Mouse (Mus musculus): ENCODE results near the gene Gm10518. TPM values are rescaled to one million over a fixed set of nuclear protein-coding genes. Genes with fewer than 3 reads are reported as not detected.
"Not testable (repeated sequence)": the region's sequence is repeated elsewhere in the genome, so short reads cannot be mapped to it uniquely, and the experiment has no call there.

Gene Gm10518
- polyA plus RNA-seq, 1 experiment from 2014 or later, result not detected

GRCm38 (mm10) chr1:179807468-179807867 is 4.3 kb downstream of the Gm10518 start:
- no peak for ATAC-seq (replicated peaks)
- 89% methylated on average over 4 of the region's 4 CpGs for WGBS
- no peaks in the 10 kb centered on the region for H3K9me3 ChIP-seq

GRCm38 (mm10) chr1:179808300-179808699 is 5.1 kb downstream of the Gm10518 start:
- Histone ChIP-seq H3K4me3 (no peak overlapping the region), H3K27me3 (no peaks in the 10 kb centered on the region), H3K9ac (replicated peaks) (no peak overlapping the region), H3K4me2 (replicated peaks) (no peak overlapping the region), H3K9me3 (no peaks in the 10 kb centered on the region), H3K4me1 (peaks cover 5% of the 10 kb centered on the region), H3K27ac (replicated peaks) (no peak overlapping the region), H3K36me3 (no peaks in the 10 kb centered on the region)
- 78% methylated on average over 3 of the region's 3 CpGs for WGBS
- ATAC-seq (replicated peaks), result no peak

More at GRCm38 (mm10) chr1:179807468-179807867, 4.3 kb downstream of the Gm10518 start:
- no peak overlapping the region for H3K27ac ChIP-seq (replicated peaks)
- peaks cover 8% of the 10 kb centered on the region for H3K4me1 ChIP-seq
- H3K4me3 ChIP-seq, result no peak overlapping the region
- H3K27me3 ChIP-seq, result no peaks in the 10 kb centered on the region
- H3K36me3 ChIP-seq, result no peaks in the 10 kb centered on the region
- H3K4me2 ChIP-seq (replicated peaks), result no peak overlapping the region
- H3K9ac ChIP-seq (replicated peaks), result no peak overlapping the region

- no peaks in the 10 kb centered on the region for H3K9me3 ChIP-seq
- 70% methylated on average over 2 of the region's 2 CpGs for WGBS
- H3K4me1 ChIP-seq, result no peaks in the 10 kb centered on the region
- no peak overlapping the region for H3K27ac ChIP-seq (replicated peaks)
- no peak overlapping the region for H3K4me3 ChIP-seq
- ATAC-seq (replicated peaks), result no peak
- no peak overlapping the region for H3K4me2 ChIP-seq (replicated peaks)
- H3K27me3 ChIP-seq, result no peaks in the 10 kb centered on the region
- H3K36me3 ChIP-seq, result no peaks in the 10 kb centered on the region
- H3K9ac ChIP-seq (replicated peaks), result no peak overlapping the region
Measured at GRCm38 (mm10) chr1:179813385-179813784, 10.2 kb downstream of the Gm10518 start.

- H3K9me3 ChIP-seq, result no peaks in the 10 kb centered on the region
- no peak overlapping the region for H3K27ac ChIP-seq (replicated peaks)
- H3K27me3 ChIP-seq, result no peaks in the 10 kb centered on the region
- 92% methylated on average over 2 of the region's 2 CpGs for WGBS
- H3K4me3 ChIP-seq, result no peak overlapping the region
- H3K9ac ChIP-seq (replicated peaks), result no peak overlapping the region
- no peak for ATAC-seq (replicated peaks)
- no peak overlapping the region for H3K4me2 ChIP-seq (replicated peaks)
- H3K4me1 ChIP-seq, result no peaks in the 10 kb centered on the region
- H3K36me3 ChIP-seq, result no peaks in the 10 kb centered on the region
Measured at GRCm38 (mm10) chr1:179814616-179815015, 11.4 kb downstream of the Gm10518 start.

- WGBS, result 89% methylated on average over 11 of the region's 11 CpGs
- H3K9ac ChIP-seq (replicated peaks), result not testable (repeated sequence)
Measured at GRCm38 (mm10) chr1:179818490-179819278, 15.5 kb downstream of the Gm10518 start.

GRCm38 (mm10) chr1:179824549-179824948 is 21.4 kb downstream of the Gm10518 start:
- Histone ChIP-seq H3K27me3 (no peaks in the 10 kb centered on the region), H3K9me3 (no peaks in the 10 kb centered on the region), H3K4me1 (no peaks in the 10 kb centered on the region), H3K36me3 (no peaks in the 10 kb centered on the region), H3K4me3 (no peak overlapping the region), H3K27ac (replicated peaks) (no peak overlapping the region), H3K9ac (replicated peaks) (no peak overlapping the region), H3K4me2 (replicated peaks) (no peak overlapping the region)
- 76% methylated on average over 5 of the region's 5 CpGs for WGBS
- ATAC-seq (replicated peaks), result no peak

More at GRCm38 (mm10) chr1:179818490-179819278, 15.5 kb downstream of the Gm10518 start:
- not testable (repeated sequence) for H3K9me3 ChIP-seq; H3K4me1 ChIP-seq; H3K27ac ChIP-seq (replicated peaks); H3K4me2 ChIP-seq (replicated peaks); H3K27me3 ChIP-seq; H3K4me3 ChIP-seq; ATAC-seq (replicated peaks); H3K36me3 ChIP-seq

GRCm38 (mm10) chr1:179828051-179828450 is 24.9 kb downstream of the Gm10518 start:
- H3K9me3 ChIP-seq, result no peaks in the 10 kb centered on the region
- 92% methylated on average over 5 of the region's 5 CpGs for WGBS
- no peak overlapping the region for H3K27ac ChIP-seq (replicated peaks)
- no peak overlapping the region for H3K4me2 ChIP-seq (replicated peaks)
- no peaks in the 10 kb centered on the region for H3K36me3 ChIP-seq
- no peaks in the 10 kb centered on the region for H3K27me3 ChIP-seq
- no peak overlapping the region for H3K9ac ChIP-seq (replicated peaks)
- no peak overlapping the region for H3K4me3 ChIP-seq
- H3K4me1 ChIP-seq, result no peaks in the 10 kb centered on the region
- ATAC-seq (replicated peaks), result no peak

- Histone ChIP-seq H3K36me3 (no peaks in the 10 kb centered on the region), H3K4me1 (no peaks in the 10 kb centered on the region), H3K9ac (replicated peaks) (no peak overlapping the region), H3K4me2 (replicated peaks) (no peak overlapping the region), H3K4me3 (no peak overlapping the region), H3K27ac (replicated peaks) (no peak overlapping the region), H3K27me3 (no peaks in the 10 kb centered on the region), H3K9me3 (no peaks in the 10 kb centered on the region)
- 88% methylated on average over 4 of the region's 4 CpGs for WGBS
- no peak for ATAC-seq (replicated peaks)
Measured at GRCm38 (mm10) chr1:179828900-179829299, 25.7 kb downstream of the Gm10518 start.

GRCm38 (mm10) chr1:179832710-179833240 is 29.6 kb downstream of the Gm10518 start:
- Histone ChIP-seq H3K4me1 (no peaks in the 10 kb centered on the region), H3K9me3 (no peaks in the 10 kb centered on the region), H3K27me3 (no peaks in the 10 kb centered on the region), H3K9ac (replicated peaks) (no peak overlapping the region), H3K27ac (replicated peaks) (no peak overlapping the region), H3K36me3 (no peaks in the 10 kb centered on the region), H3K4me3 (no peak overlapping the region), H3K4me2 (replicated peaks) (no peak overlapping the region)
- no peak for ATAC-seq (replicated peaks)
- WGBS, result 83% methylated on average over 7 of the region's 7 CpGs

GRCm38 (mm10) chr1:179833596-179833995 is 30.4 kb downstream of the Gm10518 start:
- Histone ChIP-seq H3K9me3 (no peaks in the 10 kb centered on the region), H3K36me3 (no peaks in the 10 kb centered on the region), H3K4me2 (replicated peaks) (no peak overlapping the region), H3K4me3 (no peak overlapping the region), H3K27ac (replicated peaks) (no peak overlapping the region), H3K4me1 (no peaks in the 10 kb centered on the region), H3K27me3 (no peaks in the 10 kb centered on the region), H3K9ac (replicated peaks) (no peak overlapping the region)
- no peak for ATAC-seq (replicated peaks)
- WGBS, result 94% methylated on average over 1 of the region's 1 CpGs

- H3K27me3 ChIP-seq, result no peaks in the 10 kb centered on the region
- 86% methylated on average over 1 of the region's 1 CpGs for WGBS
Measured at GRCm38 (mm10) chr1:179835753-179836425, 32.7 kb downstream of the Gm10518 start.

More at GRCm38 (mm10) chr1:179835753-179836425, 32.7 kb downstream of the Gm10518 start:
- H3K36me3 ChIP-seq, result no peaks in the 10 kb centered on the region
- H3K4me3 ChIP-seq, result no peak overlapping the region
- no peaks in the 10 kb centered on the region for H3K4me1 ChIP-seq
- no peak overlapping the region for H3K4me2 ChIP-seq (replicated peaks)
- no peak overlapping the region for H3K9ac ChIP-seq (replicated peaks)
- no peaks in the 10 kb centered on the region for H3K9me3 ChIP-seq
- no peak for ATAC-seq (replicated peaks)
- H3K27ac ChIP-seq (replicated peaks), result no peak overlapping the region

All from forebrain, embryonic 15.5 days (tissue).